Mouse (Mus musculus): ENCODE measurements around the gene Zfp3.

The Zfp3 gene

DNA sequence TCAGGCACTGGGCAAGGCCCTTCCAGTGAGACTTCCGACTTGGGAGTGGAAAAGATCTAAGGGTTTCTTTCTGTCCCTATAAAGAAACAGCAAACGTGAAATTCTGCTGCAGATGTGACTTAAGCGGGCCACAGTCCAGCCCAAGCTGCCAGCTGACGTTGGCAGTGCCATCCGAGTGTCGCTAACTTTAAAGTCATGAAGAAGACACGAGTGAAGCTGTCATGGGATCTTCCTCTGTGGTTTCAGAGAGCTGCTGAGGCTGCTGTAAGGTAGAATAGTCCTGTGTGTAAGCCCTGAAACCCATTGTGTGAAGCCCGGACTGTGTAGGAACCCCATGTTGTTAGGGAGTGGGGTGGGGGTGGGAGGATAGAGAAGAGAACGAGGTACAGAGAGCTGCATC is 1.4 kb upstream of the Zfp3 start:
- no peak for DNase-seq

DNA sequence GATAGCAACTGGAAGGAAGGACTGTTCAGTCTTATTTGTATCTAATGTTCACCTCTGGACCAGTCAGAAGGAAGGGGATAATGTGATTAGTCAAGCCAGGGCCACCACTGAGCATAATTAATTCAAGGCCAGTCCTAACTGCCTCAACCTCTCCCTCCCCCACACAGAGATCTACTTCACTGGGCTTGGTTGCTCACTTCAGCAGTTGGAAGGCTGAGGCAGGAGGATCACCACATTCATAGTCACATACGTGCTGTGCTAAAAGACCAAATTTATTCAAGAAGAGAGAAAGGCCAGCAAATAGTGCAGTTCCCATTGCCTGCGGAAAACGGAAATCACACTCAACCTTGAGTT is 450 bp upstream of the Zfp3 start:
- DNase-seq = peak; percentile 75

DNA sequence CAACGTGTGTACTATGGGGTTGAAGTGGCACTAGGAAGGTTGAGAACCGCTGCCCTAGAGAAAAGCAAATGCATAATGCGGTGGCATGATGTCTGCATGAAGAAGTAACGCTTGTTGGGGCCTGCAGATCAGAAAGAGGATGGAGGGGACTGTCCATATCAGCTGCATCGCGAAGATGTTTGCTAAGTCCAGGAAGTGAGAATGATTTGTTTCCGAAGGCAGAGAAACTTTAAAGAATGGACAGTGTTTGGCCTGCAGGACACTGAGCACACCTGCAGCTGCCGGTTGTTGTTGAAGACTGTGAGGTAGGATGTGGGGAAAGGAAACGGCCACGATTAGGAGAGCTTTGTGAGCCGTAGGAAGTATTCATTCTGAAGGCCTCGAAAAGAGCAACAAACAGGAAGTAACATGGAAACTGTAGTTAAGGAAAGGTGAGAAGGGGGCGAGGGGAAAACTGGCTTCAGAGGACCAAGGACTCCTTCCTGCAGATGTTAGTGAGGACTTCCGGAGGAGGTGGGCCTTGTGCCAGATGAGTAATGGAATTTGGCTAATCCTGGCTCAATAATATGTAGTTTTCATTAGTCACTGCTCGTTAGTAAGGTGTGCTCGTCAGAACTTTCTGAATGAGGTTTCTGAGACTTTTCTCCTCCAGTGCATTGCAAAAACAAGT is 1.9 kb downstream of the Zfp3 start:
- peak; percentile 94 for DNase-seq

DNA sequence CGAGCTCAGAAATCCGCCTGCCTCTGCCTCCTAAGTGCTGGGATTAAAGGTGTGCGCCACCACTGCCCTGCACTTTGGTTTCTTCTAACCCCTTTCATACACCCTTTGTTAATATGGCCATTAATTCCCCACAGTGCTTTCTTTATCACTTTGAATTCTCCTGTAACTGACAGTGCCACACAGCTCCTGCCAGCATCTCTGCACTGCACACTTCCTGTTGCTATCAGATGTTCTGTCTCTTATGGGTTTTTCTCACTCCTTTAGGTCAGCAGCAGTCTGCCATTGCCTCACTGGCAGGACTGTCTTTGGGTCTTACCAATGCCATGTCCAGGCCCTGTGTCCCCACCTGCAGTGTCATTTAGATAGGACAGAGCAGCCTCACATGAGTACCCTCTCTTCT is 6.8 kb downstream of the Zfp3 start:
- peak; percentile 82 for DNase-seq

DNA sequence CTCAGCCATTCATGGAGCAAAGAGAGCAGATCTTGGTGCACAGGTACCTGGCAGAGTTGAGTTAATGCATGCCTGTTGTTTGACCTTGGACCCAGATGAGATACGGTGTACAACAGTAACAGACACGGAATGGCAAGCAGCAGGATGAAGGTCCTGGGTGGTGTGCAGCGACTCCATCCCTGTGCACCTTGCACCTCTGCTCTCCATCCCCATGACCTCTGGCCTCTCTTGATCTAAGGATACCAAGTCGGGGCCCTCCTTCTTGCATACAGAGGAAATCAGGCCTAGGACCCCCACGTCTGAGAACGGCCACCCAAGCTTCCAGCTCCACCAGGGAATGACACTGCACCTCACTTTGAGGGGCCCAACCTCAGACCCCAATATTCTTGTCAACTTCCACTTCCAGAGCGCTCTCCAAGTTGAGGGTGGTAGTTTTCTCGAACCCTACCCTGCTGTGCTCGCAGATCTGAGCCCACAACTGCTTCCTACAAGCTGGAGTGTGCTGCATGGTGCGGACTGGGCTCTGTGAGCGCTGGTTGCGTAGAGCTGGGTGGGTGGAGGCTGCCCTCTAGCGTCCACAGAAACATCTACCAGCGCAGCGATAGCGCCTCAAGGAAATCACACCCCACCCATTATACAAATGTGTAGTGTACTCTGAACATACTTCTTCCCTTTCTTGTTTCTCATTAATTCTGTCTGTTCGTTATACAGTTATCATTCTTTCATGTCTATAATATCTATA is 13.0 kb downstream of the Zfp3 start:
- DNase-seq = peak; percentile 95

DNA sequence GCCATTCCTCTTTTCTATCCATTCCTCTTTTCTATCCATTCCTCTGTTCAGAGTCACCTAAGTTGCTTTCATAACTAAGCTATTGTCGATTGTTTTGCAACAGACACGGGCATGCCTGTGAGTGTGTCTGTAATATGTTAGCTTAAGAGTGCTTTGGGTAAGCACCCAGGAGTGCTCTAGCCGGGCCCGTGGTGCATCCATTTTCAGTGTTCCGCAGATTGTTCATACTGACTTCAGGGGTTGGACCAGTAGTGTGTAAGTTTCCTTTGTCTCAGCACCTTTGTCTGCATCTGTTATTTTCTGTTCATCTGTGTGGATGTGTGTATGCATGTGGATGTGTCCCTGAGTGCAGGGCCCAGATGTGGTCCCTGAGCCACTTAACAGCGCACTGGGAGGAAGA is 13.6 kb downstream of the Zfp3 start:
- DNase-seq = no peak

DNA sequence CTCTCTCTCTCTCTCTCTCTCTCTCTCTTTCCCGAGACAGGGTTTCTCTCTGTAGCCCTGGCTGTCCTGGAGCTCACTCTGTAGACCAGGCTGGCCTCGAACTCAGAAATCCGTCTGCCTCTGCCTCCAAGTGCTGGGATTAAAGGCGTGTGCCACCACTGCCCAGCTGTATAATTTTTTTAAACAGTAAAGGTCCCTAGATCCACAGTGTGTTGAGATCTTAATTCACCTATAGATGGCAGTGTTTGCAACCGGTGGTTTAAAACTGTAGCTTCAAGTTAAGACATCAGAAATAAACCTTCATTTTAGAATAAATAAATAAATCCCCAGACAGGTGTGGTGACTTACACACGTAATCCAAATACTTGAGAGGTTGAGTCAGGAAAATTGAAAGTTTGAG is 14.0 kb downstream of the Zfp3 start:
- peak; percentile 77 for DNase-seq

DNA sequence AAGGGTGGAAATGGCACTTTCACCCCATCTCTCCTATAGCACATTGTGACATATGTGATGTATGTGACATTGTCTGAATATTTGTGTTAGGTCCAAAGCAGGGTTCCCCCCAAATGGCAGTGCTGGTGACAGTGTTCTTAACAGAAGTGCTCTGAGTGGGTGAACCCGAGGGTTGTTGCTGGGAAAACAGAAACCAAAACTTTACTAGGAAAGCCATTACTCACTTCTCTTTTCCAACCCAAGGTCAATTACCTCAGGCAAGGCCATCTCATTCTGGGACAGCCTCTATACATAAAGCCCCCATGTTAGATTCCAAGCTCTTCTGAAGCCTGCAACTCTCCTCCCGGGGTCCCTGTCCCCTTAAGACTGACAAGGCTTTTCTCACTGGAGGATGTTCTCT is 21.9 kb downstream of the Zfp3 start:
- no peak for DNase-seq

DNA sequence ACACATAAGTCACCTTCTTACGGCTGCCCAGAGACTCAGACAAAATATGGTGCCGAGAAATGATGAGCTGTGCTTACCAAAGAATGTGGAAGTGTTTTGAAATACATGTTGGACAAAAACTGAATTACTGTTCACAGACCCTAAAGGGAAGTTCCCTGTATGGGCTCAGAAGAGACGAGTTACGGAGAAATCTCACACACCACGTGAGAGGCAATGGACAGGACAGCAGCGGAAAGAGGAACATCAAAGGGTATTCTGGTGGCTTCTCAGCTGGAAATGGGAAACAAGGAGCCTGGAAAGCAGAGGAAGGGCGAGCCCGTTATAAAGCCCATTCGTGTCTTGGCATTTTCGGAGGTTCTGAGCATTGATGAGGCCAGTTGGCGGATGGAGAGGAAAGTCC is 23.0 kb downstream of the Zfp3 start:
- DNase-seq = peak; percentile 95

DNA sequence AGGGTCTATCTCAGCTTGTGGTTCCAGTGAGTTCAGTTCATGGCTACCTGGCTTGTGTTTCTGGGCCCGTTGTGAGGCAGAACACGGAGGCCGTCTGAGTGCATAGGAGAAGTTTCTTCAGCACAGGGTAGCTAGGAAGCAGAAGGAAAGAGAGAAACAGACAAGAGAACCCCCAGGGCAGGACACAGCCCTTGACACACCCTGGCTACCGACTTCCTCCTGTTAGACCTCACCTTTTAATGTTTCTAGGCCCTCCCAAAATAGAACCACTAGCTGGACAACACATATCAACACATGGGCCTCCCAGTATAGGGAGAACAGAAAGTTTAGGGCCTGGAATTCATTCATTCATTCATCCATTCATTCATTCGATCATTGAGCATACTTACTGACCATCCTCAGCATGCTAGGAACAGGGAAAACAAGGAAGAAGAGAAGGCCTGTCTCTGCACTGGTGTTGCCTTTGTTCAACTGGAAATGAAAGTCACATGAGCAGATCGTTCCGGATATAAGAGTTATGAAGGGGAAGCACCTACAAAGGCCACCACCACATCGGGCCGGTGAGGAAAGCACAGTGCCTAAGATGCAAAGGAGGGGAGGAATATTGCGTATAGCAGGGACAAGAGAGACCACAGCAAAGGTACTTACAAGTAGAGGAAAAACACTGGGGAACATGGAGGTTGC is 25.1 kb downstream of the Zfp3 start:
- peak; percentile 74 for DNase-seq

DNA sequence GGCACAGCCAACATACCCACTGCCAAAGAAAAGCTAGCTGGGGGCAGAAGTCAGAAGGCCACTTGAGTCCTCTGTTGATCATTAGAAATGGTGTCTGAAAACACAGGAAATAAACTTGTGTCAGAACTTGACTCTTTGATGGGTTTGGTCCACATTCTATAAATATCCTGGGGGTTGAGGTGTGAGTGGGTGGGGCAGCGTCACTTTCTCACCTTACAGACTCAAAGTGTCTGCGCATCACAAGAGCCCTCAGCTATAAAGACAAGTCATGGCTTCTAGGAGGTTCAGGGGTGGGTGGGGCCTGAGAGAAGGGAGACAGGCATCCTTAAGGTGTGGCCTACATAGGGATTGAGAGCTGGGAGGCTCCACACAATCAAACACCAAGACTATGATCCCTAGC is 26.4 kb downstream of the Zfp3 start:
- DNase-seq = no peak

DNA sequence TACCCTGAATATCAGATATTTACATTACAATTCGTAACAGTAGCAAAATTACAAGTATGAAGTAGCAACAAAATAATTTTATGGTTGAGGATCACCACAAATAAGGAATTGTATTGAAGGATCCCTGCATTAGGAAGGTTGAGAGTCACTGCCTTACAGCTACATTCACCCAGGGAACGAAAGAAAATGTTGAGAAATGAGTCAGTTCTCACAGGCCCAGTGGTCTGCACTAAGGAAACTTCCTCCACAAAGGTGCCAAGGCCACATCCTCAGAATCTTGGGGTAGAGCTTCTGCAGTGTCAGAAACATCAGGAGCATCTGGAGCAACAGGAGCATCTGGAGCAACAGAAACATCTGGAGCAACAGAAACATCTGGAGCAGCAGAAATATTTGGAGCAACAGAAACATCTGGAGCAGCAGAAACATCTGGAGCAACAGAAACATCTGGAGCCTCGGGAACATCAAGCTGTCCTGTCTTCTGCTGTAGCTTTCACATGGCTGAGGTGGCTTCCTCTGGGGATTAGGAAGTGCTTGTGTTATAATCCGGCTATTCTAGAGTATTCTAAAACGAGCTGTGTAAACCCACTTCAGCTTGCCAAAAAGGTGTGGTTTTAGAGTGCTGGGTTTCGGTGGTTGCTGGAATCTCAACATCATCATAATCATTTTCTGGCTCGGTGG is 27.0 kb downstream of the Zfp3 start:
- DNase-seq = peak; percentile 92

DNA sequence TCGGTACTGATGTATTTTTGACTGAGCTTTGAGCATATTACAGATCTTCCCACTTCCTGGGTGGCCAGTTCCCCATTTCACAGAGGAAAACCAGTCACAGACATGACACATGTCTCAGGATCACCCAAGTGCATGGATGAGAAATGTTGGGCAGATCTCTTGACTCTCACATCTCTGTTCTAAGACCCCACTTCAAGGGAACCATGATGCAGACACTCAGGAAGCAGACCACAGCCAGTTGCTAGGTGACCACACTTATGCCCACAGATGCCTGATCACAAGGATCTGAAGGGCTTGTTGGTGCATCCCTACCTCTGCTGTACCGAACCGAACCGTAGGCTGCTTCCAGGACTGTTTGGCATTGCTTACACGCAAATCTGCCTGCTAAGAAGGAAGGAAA is 27.7 kb downstream of the Zfp3 start:
- DNase-seq = no peak

DNA sequence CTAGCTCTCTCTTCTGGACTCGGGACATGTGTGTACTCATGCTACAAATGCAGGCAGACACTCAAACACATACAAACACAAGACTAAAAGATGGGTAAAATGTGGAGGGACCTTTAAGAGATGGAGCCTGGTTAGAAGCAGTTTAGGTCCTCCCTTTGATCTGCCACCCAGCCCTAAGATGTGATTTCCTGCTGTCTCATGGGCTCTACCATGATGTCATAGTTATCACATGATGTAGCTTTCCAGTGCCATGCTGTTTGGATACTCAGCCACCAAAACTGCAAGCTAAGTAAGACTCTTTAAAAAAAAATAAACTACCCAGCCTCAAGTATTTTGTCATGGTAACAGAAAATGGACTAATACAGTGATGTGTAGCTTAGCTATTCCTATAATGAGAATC is 28.4 kb downstream of the Zfp3 start:
- DNase-seq = no peak

DNA sequence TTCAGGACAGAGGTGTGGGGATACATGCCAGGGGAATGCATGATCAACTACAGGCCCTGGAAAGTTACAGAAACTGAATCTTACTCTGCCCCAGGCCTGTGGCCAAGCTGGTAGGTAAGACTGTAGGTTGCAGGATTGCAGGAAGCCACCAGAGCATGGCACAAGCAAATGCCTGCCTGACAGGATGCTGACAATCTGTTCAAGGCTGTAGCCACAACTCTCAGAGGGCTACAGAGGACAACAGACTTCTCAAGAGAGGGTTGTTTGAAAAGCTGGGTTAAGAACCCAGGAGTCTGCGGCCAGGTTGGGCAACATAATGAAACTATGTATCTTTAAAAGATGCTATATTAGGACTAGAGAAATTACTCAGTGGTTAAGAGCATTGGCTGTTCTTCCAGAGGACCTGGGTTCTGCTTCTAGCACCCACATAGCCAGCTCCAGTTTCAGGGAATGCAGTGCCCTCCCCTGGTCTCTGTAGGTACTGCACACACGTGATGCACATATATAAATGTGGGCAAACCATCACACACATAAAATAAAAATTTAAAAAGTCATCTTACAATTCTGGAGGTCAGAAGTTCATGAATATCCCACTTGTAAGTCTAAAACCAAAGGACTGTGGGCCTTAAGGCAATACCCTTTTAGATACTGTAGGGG is 38.3 kb downstream of the Zfp3 start:
- no peak for DNase-seq

DNA sequence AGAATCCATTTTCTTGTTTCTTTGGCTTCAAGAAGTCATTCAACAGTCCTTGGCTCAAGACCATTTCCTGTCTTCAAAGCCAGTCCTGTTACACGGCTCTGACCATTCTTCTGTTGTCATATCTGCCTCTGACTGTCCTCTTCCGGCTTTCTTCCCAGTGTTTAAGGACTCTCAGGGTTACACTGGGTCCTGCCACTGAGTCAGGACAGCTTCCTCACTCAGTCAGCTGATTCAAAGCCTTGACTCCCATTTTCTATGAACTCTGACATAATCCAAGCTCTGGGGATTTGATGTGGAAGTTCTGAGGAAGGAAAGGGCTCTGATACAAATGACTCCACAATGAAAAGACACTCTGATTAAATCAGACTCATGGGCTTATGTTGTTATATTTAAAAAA is 38.9 kb downstream of the Zfp3 start:
- DNase-seq = peak; percentile 92

DNA sequence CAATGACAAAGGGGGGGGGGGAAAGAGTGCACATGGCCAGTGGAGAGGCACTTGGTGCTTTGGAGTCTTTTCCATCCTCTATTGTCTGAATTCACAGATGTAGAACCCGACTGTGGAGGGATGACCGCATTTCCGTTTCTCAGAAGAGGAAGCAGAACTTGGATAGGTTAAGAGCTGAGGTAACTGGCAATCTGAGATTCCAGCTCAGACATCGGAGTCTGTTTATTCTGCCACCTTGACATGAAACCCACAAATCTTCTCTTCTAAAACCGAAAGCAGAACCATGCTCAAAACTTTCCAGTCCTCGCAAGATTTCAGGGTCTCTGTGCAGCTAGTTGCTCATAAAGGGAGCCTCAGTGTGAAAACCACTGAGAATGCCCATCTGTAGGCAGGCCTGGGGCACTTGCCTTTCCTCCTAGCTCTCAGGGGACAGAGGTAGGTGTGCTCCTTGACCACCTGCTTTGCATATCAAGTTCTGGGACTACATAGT is 39.7 kb downstream of the Zfp3 start:
- peak; percentile 93 for DNase-seq

DNA sequence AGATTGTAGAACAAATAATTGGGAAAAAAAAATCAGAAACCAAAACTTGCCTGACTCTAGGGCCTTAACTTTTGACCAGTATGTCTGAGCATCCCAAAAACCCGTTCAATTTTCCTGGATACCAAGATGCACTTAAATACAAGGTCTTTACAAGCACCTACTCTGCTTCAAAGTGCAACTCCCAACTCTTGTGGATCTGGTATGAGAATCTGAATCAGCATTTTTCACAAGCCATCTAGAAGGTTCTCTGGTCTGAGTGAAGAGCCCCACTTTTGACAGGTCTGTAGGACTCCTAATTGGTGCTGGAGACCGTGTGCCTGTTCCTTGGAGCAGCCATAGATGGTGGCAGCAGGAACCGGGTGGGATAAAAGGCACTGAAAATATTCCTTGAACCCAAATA is 40.4 kb downstream of the Zfp3 start:
- DNase-seq = no peak

DNA sequence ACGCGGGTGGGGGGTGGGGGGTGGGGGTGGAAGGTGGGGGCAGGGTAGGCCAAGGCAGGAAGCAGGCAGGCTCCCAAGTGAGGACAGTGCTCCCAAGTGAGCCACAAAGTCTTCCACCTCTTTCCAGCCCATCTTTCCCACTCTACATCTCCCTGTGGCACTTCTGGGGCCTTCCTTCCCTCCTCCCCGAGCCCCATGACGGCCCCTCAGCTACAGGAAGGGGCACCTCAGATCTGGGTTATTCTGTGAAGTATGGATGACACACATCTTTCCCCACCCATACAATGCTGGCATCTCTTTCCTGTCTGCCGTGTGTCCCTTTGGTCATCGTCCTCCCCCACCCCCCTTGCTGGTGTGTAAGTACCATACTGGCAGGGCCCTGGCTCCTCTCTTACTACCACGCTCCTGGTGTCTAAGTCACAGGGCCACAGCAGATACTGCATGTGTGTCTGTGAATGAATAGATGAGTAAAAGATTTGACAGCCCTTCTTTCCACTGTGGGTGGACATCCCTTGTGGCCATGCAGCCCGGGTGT is 41.7 kb downstream of the Zfp3 start:
- peak; percentile 92 for DNase-seq

DNA sequence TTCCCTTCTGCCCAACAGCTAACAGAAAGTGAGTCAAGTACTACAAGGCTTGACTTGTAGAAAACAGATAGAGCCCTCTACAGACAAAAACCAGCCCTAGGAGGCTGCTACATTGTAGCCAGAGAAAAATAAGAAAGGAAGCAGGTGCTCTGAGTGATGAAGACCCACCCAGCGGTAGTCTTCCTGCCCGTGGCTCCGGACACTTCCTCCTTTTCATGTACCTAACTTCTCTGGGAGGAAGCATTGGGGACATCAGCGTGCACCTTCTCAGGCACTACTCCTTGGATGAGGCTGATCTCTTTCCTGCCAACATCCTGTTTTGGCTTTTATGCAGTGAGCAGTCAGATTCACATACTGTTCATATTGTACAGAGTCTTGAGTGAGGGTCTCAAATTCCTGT is 42.7 kb downstream of the Zfp3 start:
- DNase-seq = peak; percentile 92

DNA sequence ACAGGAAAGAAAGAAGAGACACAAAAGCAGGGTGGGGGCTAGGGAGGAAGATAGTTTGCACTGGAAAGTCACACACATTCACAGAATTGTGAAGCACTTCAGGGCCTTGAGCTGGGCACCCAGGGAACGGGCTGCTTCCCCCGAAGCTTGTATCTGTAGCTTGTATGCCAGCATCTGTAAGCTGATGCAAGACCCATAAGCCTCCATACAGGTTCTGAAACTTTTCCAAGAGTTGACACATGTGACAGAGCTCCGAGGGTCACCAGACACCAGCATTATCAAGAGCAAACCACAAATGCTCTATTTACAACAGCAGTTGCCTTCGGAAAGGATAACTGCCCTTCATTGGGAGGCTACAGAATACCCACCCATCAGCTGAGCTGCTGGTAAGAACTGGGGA is 43.6 kb downstream of the Zfp3 start:
- DNase-seq = no peak

DNA sequence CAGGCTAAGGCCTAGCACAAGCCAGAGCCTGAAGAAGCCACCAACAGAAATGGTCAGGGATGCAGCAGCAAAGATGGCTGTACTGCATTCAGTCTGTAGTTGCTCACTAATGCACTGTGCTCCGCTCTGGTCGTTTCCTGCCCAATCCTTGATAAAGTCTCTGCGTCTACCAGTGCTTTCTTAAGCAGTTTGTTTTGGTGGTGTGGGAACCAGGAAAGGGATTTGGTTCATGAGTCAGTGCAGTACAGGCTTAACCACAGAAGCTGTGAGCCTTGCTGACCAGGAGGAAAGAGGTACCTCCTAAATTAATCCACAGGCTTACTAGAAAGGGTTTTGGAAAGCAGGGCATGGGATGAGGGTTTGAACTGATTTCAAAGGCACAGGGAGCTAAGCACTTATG is 44.1 kb downstream of the Zfp3 start:
- DNase-seq = no peak

DNA sequence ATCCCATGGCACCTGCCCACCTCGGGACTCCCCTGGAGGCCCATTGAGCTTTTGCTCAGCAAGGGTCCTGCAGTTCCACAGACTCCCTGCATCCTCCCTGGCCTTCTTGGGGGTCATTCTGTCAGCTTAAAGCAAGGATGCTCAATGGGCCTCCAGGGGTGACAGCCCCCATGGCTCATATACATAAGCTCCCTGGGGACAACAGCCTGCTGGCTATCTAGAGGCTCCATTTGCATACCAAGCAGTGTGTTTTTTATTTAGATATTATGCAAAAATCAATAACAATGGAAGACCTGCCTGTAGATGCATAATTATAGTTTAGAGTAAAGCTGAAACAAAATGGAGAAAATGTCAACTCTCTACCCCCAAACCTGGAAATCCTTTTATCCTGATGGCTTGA is 45.0 kb downstream of the Zfp3 start:
- DNase-seq = no peak
